Mouse (Mus musculus): ENCODE data around the gene Smpd3. TPM values are rescaled to one million over a fixed set of nuclear protein-coding genes. Genes with fewer than 3 reads are reported as not detected.
"Not testable (repeated sequence)": the region's sequence is repeated elsewhere in the genome, so short reads cannot be mapped to it uniquely, and the experiment has no call there.

Gene Smpd3
- polyA plus RNA-seq, 1 experiment from 2014 or later = 39.5 TPM

GRCm38 (mm10) chr8:106316506-106316905, 21.3 kb downstream of the Smpd3 start:
- no peak for ATAC-seq (ENCODE audit: low read depth)
- 69% methylated on average over 10 of the region's 10 CpGs for WGBS
- no peaks in the 10 kb centered on the region for H3K36me3 ChIP-seq (ENCODE audit: control insufficient read depth, insufficient read depth, low read length)
- no peaks in the 10 kb centered on the region; the same call in 1 of the 2 replicates for H3K4me1 ChIP-seq (ENCODE audit: control insufficient read depth, insufficient read depth, low read length)
- H3K27ac ChIP-seq (ENCODE audit: low read depth, low read length) = no peak overlapping the region
- no peaks in the 10 kb centered on the region for H3K9me3 ChIP-seq (ENCODE audit: control insufficient read depth, low read length)
- H3K4me3 ChIP-seq (ENCODE audit: low read depth, low read length) = no peak overlapping the region
- no peak overlapping the region for H3K4me2 ChIP-seq (ENCODE audit: low read depth, low read length)
- no peaks in the 10 kb centered on the region for H3K27me3 ChIP-seq (ENCODE audit: control insufficient read depth, insufficient read depth, low read length)
- H3K9ac ChIP-seq (replicated peaks; ENCODE audit: low read depth, low read length) = no peak overlapping the region

GRCm38 (mm10) chr8:106315402-106316187, 22.2 kb downstream of the Smpd3 start:
- Histone ChIP-seq H3K36me3 (ENCODE audit: control insufficient read depth, insufficient read depth, low read length) (no peaks in the 10 kb centered on the region), H3K27ac (ENCODE audit: low read depth, low read length) (no peak overlapping the region), H3K9ac (replicated peaks; ENCODE audit: low read depth, low read length) (no peak overlapping the region), H3K4me1 (ENCODE audit: control insufficient read depth, insufficient read depth, low read length) (no peaks in the 10 kb centered on the region; the same call in 1 of the 2 replicates), H3K9me3 (ENCODE audit: control insufficient read depth, low read length) (no peaks in the 10 kb centered on the region), H3K4me2 (ENCODE audit: low read depth, low read length) (no peak overlapping the region), H3K4me3 (ENCODE audit: low read depth, low read length) (no peak overlapping the region), H3K27me3 (ENCODE audit: control insufficient read depth, insufficient read depth, low read length) (no peaks in the 10 kb centered on the region)
- WGBS = 90% methylated on average over 6 of the region's 6 CpGs
- no peak for ATAC-seq (ENCODE audit: low read depth)

- no peaks in the 10 kb centered on the region for H3K9me3 ChIP-seq (ENCODE audit: control insufficient read depth, low read length)
- 54% methylated on average over 2 of the region's 2 CpGs for WGBS
- no peaks in the 10 kb centered on the region; the same call in 1 of the 2 replicates for H3K4me1 ChIP-seq (ENCODE audit: control insufficient read depth, insufficient read depth, low read length)
- no peak overlapping the region for H3K4me3 ChIP-seq (ENCODE audit: low read depth, low read length)
- H3K9ac ChIP-seq (replicated peaks; ENCODE audit: low read depth, low read length) = no peak overlapping the region
- H3K4me2 ChIP-seq (ENCODE audit: low read depth, low read length) = no peak overlapping the region
- H3K27me3 ChIP-seq (ENCODE audit: control insufficient read depth, insufficient read depth, low read length) = no peaks in the 10 kb centered on the region
- no peak for ATAC-seq (ENCODE audit: low read depth)
- no peaks in the 10 kb centered on the region for H3K36me3 ChIP-seq (ENCODE audit: control insufficient read depth, insufficient read depth, low read length)
- no peak overlapping the region for H3K27ac ChIP-seq (ENCODE audit: low read depth, low read length)
These were observed 24.0 kb downstream of the Smpd3 start for GRCm38 (mm10) chr8:106313799-106314198.

- Histone ChIP-seq H3K4me2 (ENCODE audit: low read depth, low read length) (no peak overlapping the region), H3K4me1 (ENCODE audit: control insufficient read depth, insufficient read depth, low read length) (no peaks in the 10 kb centered on the region), H3K27ac (ENCODE audit: low read depth, low read length) (no peak overlapping the region), H3K4me3 (ENCODE audit: low read depth, low read length) (no peak overlapping the region), H3K27me3 (ENCODE audit: control insufficient read depth, insufficient read depth, low read length) (no peaks in the 10 kb centered on the region), H3K36me3 (ENCODE audit: control insufficient read depth, insufficient read depth, low read length) (no peaks in the 10 kb centered on the region), H3K9ac (replicated peaks; ENCODE audit: low read depth, low read length) (no peak overlapping the region), H3K9me3 (ENCODE audit: control insufficient read depth, low read length) (no peaks in the 10 kb centered on the region)
- ATAC-seq (ENCODE audit: low read depth) = no peak
- WGBS = 86% methylated on average over 6 of the region's 6 CpGs
These were observed 24.6 kb downstream of the Smpd3 start for GRCm38 (mm10) chr8:106313120-106313737.

GRCm38 (mm10) chr8:106311967-106312366, 25.8 kb downstream of the Smpd3 start:
- Histone ChIP-seq H3K27me3 (ENCODE audit: control insufficient read depth, insufficient read depth, low read length) (no peaks in the 10 kb centered on the region), H3K9me3 (ENCODE audit: control insufficient read depth, low read length) (no peaks in the 10 kb centered on the region), H3K4me1 (ENCODE audit: control insufficient read depth, insufficient read depth, low read length) (peaks cover 6% of the 10 kb centered on the region; the same call in 1 of the 2 replicates), H3K36me3 (ENCODE audit: control insufficient read depth, insufficient read depth, low read length) (no peaks in the 10 kb centered on the region), H3K4me3 (ENCODE audit: low read depth, low read length) (no peak overlapping the region), H3K27ac (ENCODE audit: low read depth, low read length) (no peak overlapping the region), H3K4me2 (ENCODE audit: low read depth, low read length) (no peak overlapping the region), H3K9ac (replicated peaks; ENCODE audit: low read depth, low read length) (no peak overlapping the region)
- WGBS = 91% methylated on average over 1 of the region's 1 CpGs
- no peak for ATAC-seq (ENCODE audit: low read depth)

- no peaks in the 10 kb centered on the region for H3K9me3 ChIP-seq (ENCODE audit: control insufficient read depth, low read length)
- H3K9ac ChIP-seq (replicated peaks; ENCODE audit: low read depth, low read length) = no peak overlapping the region
- H3K27me3 ChIP-seq (ENCODE audit: control insufficient read depth, insufficient read depth, low read length) = no peaks in the 10 kb centered on the region
- no peak for ATAC-seq (ENCODE audit: low read depth)
- no peak overlapping the region for H3K4me3 ChIP-seq (ENCODE audit: low read depth, low read length)
- H3K27ac ChIP-seq (ENCODE audit: low read depth, low read length) = no peak overlapping the region
- WGBS = 91% methylated on average over 5 of the region's 5 CpGs
- no peaks in the 10 kb centered on the region for H3K36me3 ChIP-seq (ENCODE audit: control insufficient read depth, insufficient read depth, low read length)
- peaks cover 6% of the 10 kb centered on the region; the same call in 1 of the 2 replicates for H3K4me1 ChIP-seq (ENCODE audit: control insufficient read depth, insufficient read depth, low read length)
- H3K4me2 ChIP-seq (ENCODE audit: low read depth, low read length) = no peak overlapping the region
These were observed 27.6 kb downstream of the Smpd3 start for GRCm38 (mm10) chr8:106310026-106310652.

- H3K4me2 ChIP-seq (ENCODE audit: low read depth, low read length); H3K4me1 ChIP-seq (ENCODE audit: control insufficient read depth, insufficient read depth, low read length); H3K27me3 ChIP-seq (ENCODE audit: control insufficient read depth, insufficient read depth, low read length); H3K4me3 ChIP-seq (ENCODE audit: low read depth, low read length); H3K9ac ChIP-seq (replicated peaks; ENCODE audit: low read depth, low read length); H3K9me3 ChIP-seq (ENCODE audit: control insufficient read depth, low read length); H3K36me3 ChIP-seq (ENCODE audit: control insufficient read depth, insufficient read depth, low read length); H3K27ac ChIP-seq (ENCODE audit: low read depth, low read length); ATAC-seq (ENCODE audit: low read depth): not testable (repeated sequence)
- WGBS = 70% methylated on average over 6 of the region's 6 CpGs
These were observed 29.6 kb downstream of the Smpd3 start for GRCm38 (mm10) chr8:106308082-106308786.

- H3K27me3 ChIP-seq (ENCODE audit: control insufficient read depth, insufficient read depth, low read length) = no peaks in the 10 kb centered on the region
- no peaks in the 10 kb centered on the region for H3K9me3 ChIP-seq (ENCODE audit: control insufficient read depth, low read length)
- no peak overlapping the region for H3K27ac ChIP-seq (ENCODE audit: low read depth, low read length)
- ATAC-seq (ENCODE audit: low read depth) = no peak
- no peak overlapping the region for H3K4me3 ChIP-seq (ENCODE audit: low read depth, low read length)
- H3K4me1 ChIP-seq (ENCODE audit: control insufficient read depth, insufficient read depth, low read length) = peaks cover 6% of the 10 kb centered on the region; the same call in 1 of the 2 replicates
- H3K36me3 ChIP-seq (ENCODE audit: control insufficient read depth, insufficient read depth, low read length) = no peaks in the 10 kb centered on the region
- H3K9ac ChIP-seq (replicated peaks; ENCODE audit: low read depth, low read length) = no peak overlapping the region
- no peak overlapping the region for H3K4me2 ChIP-seq (ENCODE audit: low read depth, low read length)
- 49% methylated on average over 2 of the region's 2 CpGs for WGBS
These were observed 30.2 kb downstream of the Smpd3 start for GRCm38 (mm10) chr8:106307586-106307985.

All from neural tube, embryonic 14.5 days (tissue).